Comparison of ENCODE assay signal across 8 mouse cellular contexts in genomic region chr9:65390752-65391612, GRCm38 (mm10). TPM values are rescaled to one million over a fixed set of nuclear protein-coding genes. Genes with fewer than 3 reads are reported as not detected.
DNase-seq lines count a peak whose midpoint lies in the region; ATAC-seq lines count a peak whose summit lies in the region.
"Had no signal": no experiment of that assay in that cellular context is flagged by ENCODE, and none has a peak within 500 bp of the region (broad histone marks: within the 10 kb centered on the region; RNA-seq: fewer than 3 reads in every experiment).

No protein-coding gene starts in this region.

- peaks cover 70% of the 10 kb centered on the region for H3K27me3 ChIP-seq in forebrain, embryonic 10.5 days (ENCODE audit: poor library complexity, severe bottlenecking)
- H3K27me3 ChIP-seq in intestine, embryonic 15.5 days (replicated peaks): peaks cover 66% of the 10 kb centered on the region
- H3K27me3 ChIP-seq in midbrain, embryonic 13.5 days: peaks cover 56% of the 10 kb centered on the region

- H3K9ac ChIP-seq in intestine, embryonic 15.5 days: peak overlapping the region; percentile 35
- peak overlapping the region; percentile 42; the same call in 1 of the 2 replicates for H3K9ac ChIP-seq in midbrain, embryonic 13.5 days (replicated peaks)

- WGBS in forebrain, embryonic 10.5 days: 19% methylated on average over 96 of the region's 96 CpGs
- 14% methylated on average over 96 of the region's 96 CpGs for WGBS in intestine, embryonic 15.5 days
- 20% methylated on average over 90 of the region's 96 CpGs for WGBS in midbrain, embryonic 13.5 days

- no peaks in the 10 kb centered on the region; the same call in 1 of the 2 replicates for H3K9me3 ChIP-seq in forebrain, embryonic 10.5 days
- no peaks in the 10 kb centered on the region for H3K9me3 ChIP-seq in intestine, embryonic 15.5 days
- no peaks in the 10 kb centered on the region for H3K9me3 ChIP-seq in midbrain, embryonic 13.5 days

- peak overlapping the region; percentile 71 for H3K27ac ChIP-seq in forebrain, embryonic 10.5 days
- H3K27ac ChIP-seq in intestine, embryonic 15.5 days: no peak overlapping the region
- no peak overlapping the region for H3K27ac ChIP-seq in midbrain, embryonic 13.5 days

- DNase-seq in thymus, postnatal 0 days (ENCODE audit: low spot score): peak; percentile 27
- no peak for DNase-seq in thymus, postnatal 36 days
- DNase-seq in forebrain, embryonic 10.5 days (ENCODE audit: extremely low spot score, low spot score): peak; percentile 36
- DNase-seq in ovary, postnatal 36 days (ENCODE audit: low spot score): no peak
- DNase-seq in layer of hippocampus, postnatal 10 days (ENCODE audit: low spot score in 2 of 2): no peak

- ATAC-seq in intestine, embryonic 15.5 days: peak; percentile 60
- peak; percentile 37 for ATAC-seq in midbrain, embryonic 13.5 days

- H3K4me1 ChIP-seq in forebrain, embryonic 10.5 days: peaks cover 19% of the 10 kb centered on the region
- peaks cover 12% of the 10 kb centered on the region for H3K4me1 ChIP-seq in intestine, embryonic 15.5 days (replicated peaks)
- peaks cover 9% of the 10 kb centered on the region for H3K4me1 ChIP-seq in midbrain, embryonic 13.5 days (replicated peaks)

- no peaks in the 10 kb centered on the region for H3K36me3 ChIP-seq in forebrain, embryonic 10.5 days (replicated peaks)
- H3K36me3 ChIP-seq in intestine, embryonic 15.5 days: no peaks in the 10 kb centered on the region
- no peaks in the 10 kb centered on the region for H3K36me3 ChIP-seq in midbrain, embryonic 13.5 days

- H3K4me3 ChIP-seq in forebrain, embryonic 10.5 days: peak overlapping the region; percentile 52
- peak overlapping the region; percentile 44 for H3K4me3 ChIP-seq in intestine, embryonic 15.5 days (replicated peaks)
- peak overlapping the region; percentile 41 for H3K4me3 ChIP-seq in midbrain, embryonic 13.5 days (replicated peaks)

- H3K4me2 ChIP-seq in intestine, embryonic 15.5 days (replicated peaks): peak overlapping the region; percentile 76
- peak overlapping the region; percentile 54 for H3K4me2 ChIP-seq in midbrain, embryonic 13.5 days (replicated peaks)

RNA-seq across cellular contexts. Expression of gene Kbtbd13, which starts 0.5 kb away (rescaled TPM):
- 0.37 and 0.55 TPM in 2 replicates for polyA plus RNA-seq in thymus, postnatal 0 days (2015; fragmentation: Nextera tagmentation; extraction: Ambion mirVana)
- polyA plus RNA-seq in forebrain, embryonic 10.5 days (2016; fragmentation: Nextera tagmentation; extraction: Ambion mirVana): 0.66 and 0.85 TPM in 2 replicates
- polyA plus RNA-seq in intestine, embryonic 15.5 days (2015; fragmentation: Nextera tagmentation; extraction: Ambion mirVana): 2.5 and 2.6 TPM in 2 replicates
- polyA plus RNA-seq in midbrain, embryonic 13.5 days (2015; fragmentation: Nextera tagmentation; extraction: Ambion mirVana): 0.39 and 0.44 TPM in 2 replicates
- under 1 TPM; 0.13 to 0.43 TPM for total RNA-seq in layer of hippocampus, postnatal 10 days (2021)

RNA-seq across cellular contexts. Expression of gene Rasl12, which starts 7.3 kb away (rescaled TPM):
- 2.0 and 2.2 TPM in 2 replicates for polyA plus RNA-seq in thymus, postnatal 0 days (2015; fragmentation: Nextera tagmentation; extraction: Ambion mirVana)
- polyA plus RNA-seq in forebrain, embryonic 10.5 days (2016; fragmentation: Nextera tagmentation; extraction: Ambion mirVana): 6.3 and 7.2 TPM in 2 replicates
- 4.2 and 4.7 TPM in 2 replicates for polyA plus RNA-seq in intestine, embryonic 15.5 days (2015; fragmentation: Nextera tagmentation; extraction: Ambion mirVana)
- polyA plus RNA-seq in midbrain, embryonic 13.5 days (2015; fragmentation: Nextera tagmentation; extraction: Ambion mirVana): 6.2 TPM in 2 replicates
- 1 to 10 TPM; 4.1 to 5.3 TPM for total RNA-seq in layer of hippocampus, postnatal 10 days (2021)

RNA-seq across cellular contexts. Expression of gene Ubap1l, which starts 30.1 kb away (rescaled TPM):
- polyA plus RNA-seq in thymus, postnatal 0 days (2015; fragmentation: Nextera tagmentation; extraction: Ambion mirVana): 0.12 and 0.22 TPM in 2 replicates
- polyA plus RNA-seq in forebrain, embryonic 10.5 days (2016; fragmentation: Nextera tagmentation; extraction: Ambion mirVana): 0.42 and 0.65 TPM in 2 replicates
- polyA plus RNA-seq in intestine, embryonic 15.5 days (2015; fragmentation: Nextera tagmentation; extraction: Ambion mirVana): 0.21 and 0.40 TPM in 2 replicates
- 1.2 and 2.2 TPM in 2 replicates for polyA plus RNA-seq in midbrain, embryonic 13.5 days (2015; fragmentation: Nextera tagmentation; extraction: Ambion mirVana)
- total RNA-seq in layer of hippocampus, postnatal 10 days (2021): 1 to 10 TPM; 4.6 to 5.3 TPM

RNA-seq across cellular contexts. Expression of gene Slc51b, which starts 31.8 kb away (rescaled TPM):
- polyA plus RNA-seq in thymus, postnatal 0 days (2015; fragmentation: Nextera tagmentation; extraction: Ambion mirVana): 0.21 TPM in 1 of 2 replicates, not detected in the other
- not detected in 2 replicates for polyA plus RNA-seq in forebrain, embryonic 10.5 days (2016; fragmentation: Nextera tagmentation; extraction: Ambion mirVana)
- 7.4 and 8.7 TPM in 2 replicates for polyA plus RNA-seq in intestine, embryonic 15.5 days (2015; fragmentation: Nextera tagmentation; extraction: Ambion mirVana)
- polyA plus RNA-seq in midbrain, embryonic 13.5 days (2015; fragmentation: Nextera tagmentation; extraction: Ambion mirVana): not detected in 2 replicates
- not detected for total RNA-seq in layer of hippocampus, postnatal 10 days (2021)
- total RNA-seq: heart, postnatal 36 days had no signal

RNA-seq across cellular contexts. Expression of gene Mtfmt, which starts 44.6 kb away (rescaled TPM):
- 19.5 and 23.5 TPM in 2 replicates for polyA plus RNA-seq in thymus, postnatal 0 days (2015; fragmentation: Nextera tagmentation; extraction: Ambion mirVana)
- 20.5 and 21.5 TPM in 2 replicates for polyA plus RNA-seq in forebrain, embryonic 10.5 days (2016; fragmentation: Nextera tagmentation; extraction: Ambion mirVana)
- polyA plus RNA-seq in intestine, embryonic 15.5 days (2015; fragmentation: Nextera tagmentation; extraction: Ambion mirVana): 18.6 and 22.1 TPM in 2 replicates
- 23.4 and 24.6 TPM in 2 replicates for polyA plus RNA-seq in midbrain, embryonic 13.5 days (2015; fragmentation: Nextera tagmentation; extraction: Ambion mirVana)
- 10 to 100 TPM; 19.3 to 21.3 TPM for total RNA-seq in layer of hippocampus, postnatal 10 days (2021)

Comparison
In these comparisons a context has a peak if more than half of its experiments do, and no peak if none do; other contexts are left out.
1. DNase-seq: peak in thymus, postnatal 0 days (single experiment) and forebrain, embryonic 10.5 days (single experiment); none in thymus, postnatal 36 days (0 of 2), ovary, postnatal 36 days (single experiment) and layer of hippocampus, postnatal 10 days (0 of 2).
2. Peak in every context shown above with its lines, with median percentiles within 50 percentile points of each other: H3K4me3 ChIP-seq.